Mouse (Mus musculus): ENCODE measurements at regions not wholly inside any gene's neighbourhood (a gene's known extent, or its start where the extent isn't known, plus 50 kb on each side); places are given as distances from the start of the nearest gene placed in this dataset.

- TF ChIP-seq CTCF (IDR thresholded peaks at IDR 0.05; ENCODE audit: low read depth): no peak
- TF ChIP-seq EP300 (optimal IDR thresholded peaks at IDR 0.05): no peak
Observed at GRCm38 (mm10) chr2:9464413-9464812, 416.6 kb upstream of the 4930412O13Rik start.

Measured in stomach, postnatal 0 days (tissue).